Mouse (Mus musculus): ENCODE measurements at regions not wholly inside any gene's neighbourhood (a gene's known extent, or its start where the extent isn't known, plus 50 kb on each side); places are given as distances from the start of the nearest gene placed in this dataset.
"Not testable (repeated sequence)": the region's sequence is repeated elsewhere in the genome, so short reads cannot be mapped to it uniquely, and the experiment has no call there.

DNA sequence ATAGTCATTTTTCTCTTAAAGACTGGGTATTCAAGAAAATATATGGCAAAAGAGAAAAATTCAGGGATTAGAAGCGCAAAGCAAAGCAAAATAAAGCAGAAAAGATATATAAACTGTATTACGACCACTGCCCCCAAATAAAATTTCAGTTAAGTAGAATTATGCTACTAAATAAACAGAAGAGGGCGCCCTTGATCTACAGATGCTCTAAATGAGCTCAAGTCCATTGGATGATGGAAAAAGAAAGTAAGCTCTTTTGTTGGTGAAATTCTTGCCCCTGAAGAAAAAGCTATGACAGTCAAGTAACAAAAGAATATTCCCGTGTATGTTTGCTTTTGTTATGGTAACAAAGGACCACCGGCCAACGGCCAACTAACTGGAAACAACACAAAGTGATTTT, 165.5 kb upstream of the Stk26 start:
- peak; percentile 15 for DNase-seq (ENCODE audit: low spot score)

DNA sequence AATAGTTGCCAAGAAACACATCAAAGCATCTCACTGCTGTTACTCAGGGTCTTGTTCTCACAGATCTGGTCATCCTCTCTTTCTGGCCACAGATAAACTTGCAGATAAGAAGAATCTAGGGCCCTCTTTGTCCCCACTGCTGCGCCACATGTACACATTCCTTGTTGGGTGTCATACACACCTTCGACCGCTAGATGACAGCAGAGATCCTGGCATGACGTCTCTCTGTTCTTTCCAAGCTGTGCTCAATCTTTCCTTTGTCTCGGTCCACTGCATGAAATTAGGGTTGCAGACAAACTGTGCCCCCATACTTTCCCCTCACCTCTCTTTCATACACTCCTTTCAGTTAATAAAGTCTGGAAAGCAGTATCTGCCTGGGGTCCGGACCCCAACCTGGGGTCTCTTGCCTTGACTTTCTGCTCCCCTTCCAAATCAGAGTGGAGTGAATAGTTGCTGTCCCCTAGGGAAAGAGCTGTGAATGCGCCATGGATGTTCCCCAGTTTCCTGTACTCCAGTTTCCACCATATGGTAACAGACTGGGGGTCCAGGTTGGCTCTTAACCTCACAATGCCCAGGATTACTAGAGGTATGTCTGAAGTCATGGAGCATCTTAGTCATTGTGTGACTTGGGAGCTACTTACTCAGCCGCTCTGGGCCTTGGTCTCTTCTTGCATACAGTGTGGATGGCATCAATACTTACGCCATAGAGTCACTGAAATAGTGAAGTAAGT, 182.8 kb upstream of the Stk26 start:
- DNase-seq (ENCODE audit: low spot score), result peak; percentile 39

DNA sequence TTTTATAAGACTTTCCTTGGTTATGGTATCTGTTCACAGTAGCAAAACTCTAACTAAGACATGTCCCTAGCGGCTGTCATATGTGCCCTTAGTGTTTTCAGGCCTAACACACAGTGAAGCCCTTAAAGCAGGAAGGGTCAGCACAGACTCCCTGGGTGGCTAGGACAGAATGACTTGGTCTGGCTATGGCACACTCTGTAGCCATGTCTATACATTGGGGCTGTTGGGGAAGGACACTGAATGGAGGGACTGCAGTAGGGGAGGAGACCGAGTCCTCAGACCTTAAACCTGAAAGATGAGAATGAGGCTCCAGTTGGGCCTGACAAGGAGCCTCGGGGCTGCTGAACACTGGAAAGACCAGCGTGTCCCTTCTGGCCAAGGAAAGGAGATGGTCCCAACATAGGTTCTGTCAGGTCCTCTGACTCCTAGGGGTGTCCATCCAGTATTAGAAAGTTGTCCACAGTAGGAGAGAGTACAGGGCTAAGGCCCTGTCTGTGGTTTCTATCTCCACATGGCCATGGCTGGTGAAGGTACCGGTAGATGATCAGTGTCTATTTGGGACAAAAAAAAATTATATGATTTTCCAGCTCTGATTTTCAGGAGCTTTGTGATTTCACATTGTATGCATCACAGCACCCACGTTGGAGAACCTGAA, 183.5 kb upstream of the Stk26 start:
- no peak for DNase-seq (ENCODE audit: low spot score)

DNA sequence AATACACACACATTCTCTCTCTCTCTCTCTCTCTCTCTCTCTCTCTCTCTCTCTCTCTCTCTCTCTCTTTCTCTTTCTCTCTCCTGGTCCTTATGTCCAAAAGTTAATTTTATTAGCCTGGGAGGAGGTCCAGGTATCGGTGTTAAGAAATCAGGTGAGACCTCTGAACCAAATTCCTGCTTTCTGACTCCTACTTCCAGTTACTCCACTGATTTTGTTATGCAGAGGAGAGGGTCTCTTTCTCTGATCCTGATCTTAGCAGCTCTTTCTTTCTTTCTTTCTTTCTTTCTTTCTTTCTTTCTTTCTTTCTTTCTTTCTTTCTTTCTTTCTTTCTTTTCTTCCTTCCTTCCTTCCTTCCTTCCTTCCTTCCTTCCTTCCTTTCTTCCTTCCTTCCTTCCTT, 185.5 kb upstream of the Stk26 start:
- DNase-seq (ENCODE audit: low spot score), result not testable (repeated sequence)

DNA sequence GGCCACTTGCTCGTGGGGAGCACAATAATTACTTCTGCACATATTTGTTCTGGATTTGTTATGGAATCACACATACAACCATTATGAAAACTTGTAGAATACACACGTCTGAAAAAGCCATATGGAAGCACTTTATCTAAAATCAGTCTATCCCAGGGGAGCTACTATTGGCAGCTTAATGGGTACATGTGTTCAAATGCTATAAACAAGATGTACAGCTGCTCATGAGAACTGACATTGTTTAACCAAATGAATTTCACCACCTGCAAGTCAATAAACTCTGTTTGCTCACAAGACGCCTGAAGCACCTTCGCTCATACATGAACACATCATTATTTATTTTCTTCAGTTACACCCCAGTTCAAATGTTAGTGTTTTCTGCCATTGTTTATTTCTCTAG, 199.5 kb upstream of the Stk26 start:
- DNase-seq (ENCODE audit: low spot score), result no peak

DNA sequence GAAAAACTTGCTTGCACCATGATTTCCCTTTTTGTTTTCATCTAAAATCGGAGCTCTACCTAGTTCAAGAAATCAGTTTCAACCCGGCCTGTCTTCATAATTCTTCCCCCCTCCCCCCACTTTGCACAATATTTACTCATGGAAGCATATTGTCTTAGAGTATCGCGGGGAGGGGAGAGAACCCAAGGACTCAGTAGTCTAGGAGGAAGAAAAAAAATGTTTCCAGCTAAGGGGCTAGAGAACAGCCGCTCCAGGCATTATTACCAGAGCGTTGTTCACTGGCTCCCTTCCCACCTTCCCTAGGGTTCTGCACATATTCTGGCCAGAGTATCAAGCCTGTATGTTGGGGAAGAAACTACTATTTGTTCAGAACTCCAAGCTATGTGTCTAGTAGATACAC, 205.2 kb upstream of the Stk26 start:
- DNase-seq (ENCODE audit: low spot score), result no peak

DNA sequence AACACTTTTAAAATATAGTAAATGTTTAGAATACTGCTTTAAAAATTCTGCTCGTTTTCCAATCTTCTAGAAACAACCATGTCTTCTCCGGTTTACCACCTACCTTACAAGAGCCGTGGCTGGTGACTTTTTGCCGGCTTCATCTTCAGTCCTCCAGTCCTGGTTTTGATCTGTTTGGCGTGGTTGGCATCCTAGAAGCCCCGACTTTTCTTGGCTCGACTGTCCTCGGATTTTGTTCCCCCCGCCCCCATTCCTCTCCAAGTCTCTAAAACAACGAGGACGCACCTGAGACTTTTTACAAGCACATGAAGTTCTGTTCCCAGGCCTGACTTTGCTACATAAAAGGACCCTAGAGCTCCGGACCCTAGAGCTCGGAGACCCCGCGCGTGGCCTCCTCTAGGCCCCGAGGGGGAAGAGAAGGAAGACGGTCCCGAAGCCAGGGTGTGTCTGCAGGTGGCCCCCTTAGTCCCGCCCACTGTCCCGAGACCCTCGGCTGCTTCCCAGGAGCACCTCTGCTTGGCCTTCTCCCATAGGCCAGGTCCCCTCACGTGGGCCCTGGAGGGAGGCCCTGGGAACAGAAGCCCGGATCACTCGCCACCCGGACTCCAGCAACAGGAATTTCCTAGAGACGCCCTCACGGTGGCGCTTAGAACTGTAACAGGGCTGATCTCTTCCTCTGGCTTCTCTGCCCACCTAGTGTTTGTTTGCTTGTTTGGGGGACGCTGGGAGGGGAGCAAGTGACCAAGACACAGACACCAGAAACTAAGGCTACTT, 205.8 kb upstream of the Stk26 start:
- peak; percentile 75 for DNase-seq (ENCODE audit: low spot score)

DNA sequence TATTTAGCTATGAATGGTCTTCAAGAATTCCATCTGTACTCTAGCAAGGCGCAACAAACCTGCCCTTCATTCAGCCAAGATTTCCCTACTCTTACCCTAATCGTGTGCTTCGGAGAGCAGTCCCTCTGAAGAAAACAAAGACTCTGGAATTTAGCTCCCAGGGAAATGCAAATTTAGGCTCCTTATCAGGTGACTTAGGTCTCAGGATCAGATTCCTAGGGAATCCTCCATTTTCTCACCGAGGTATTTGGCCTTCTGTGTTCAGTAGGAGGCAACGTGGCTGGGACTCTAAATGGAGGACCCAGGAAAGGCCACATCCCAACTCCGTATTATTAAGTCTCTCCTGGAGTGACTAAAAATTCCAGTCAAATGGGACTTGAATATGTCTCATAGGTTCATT, 204.2 kb upstream of the Olfr1324 start:
- no peak for DNase-seq (ENCODE audit: low spot score)

DNA sequence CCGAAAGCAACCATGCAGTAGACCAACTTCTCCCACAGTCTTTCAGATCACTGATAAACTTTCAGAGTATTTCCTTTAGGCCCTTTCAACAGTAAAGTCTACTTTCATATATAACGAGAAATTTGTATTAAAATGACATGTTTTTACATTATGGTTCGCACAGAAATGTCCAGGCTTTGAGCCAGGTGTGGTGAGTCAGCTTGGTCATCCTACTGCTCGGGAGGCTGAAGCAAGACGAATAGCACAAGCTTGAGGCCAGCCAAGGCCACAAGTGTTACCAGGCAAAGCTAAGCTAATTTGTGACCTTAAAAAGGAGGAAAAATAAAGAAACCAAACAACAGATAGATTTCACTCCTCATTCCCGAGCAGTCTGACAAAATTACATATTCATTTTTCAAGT, 197.0 kb upstream of the Olfr1324 start:
- DNase-seq (ENCODE audit: low spot score), result no peak

DNA sequence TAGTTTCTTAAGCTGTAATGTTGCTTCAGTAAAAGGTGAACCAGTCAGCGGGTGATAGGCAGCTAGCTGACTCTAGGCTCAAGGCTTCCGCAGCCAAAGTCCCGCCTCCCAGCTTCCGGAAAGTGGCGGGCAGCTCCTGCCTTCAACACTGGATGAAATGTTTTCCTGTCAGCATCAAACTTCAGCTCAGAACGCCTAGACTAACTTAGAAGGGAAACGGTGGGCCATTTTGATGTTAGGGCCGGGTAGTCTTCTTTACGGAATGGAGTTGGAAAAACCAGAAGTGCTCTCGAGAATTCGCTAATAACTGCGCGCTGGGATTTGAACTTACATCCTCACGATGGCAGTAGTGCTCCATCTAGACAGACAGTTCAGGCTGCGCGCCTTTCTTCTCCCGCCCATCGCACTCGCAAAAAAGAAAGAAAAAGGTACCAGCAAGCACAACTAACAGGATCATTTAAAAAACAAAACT, 194.7 kb upstream of the Olfr1324 start:
- DNase-seq (ENCODE audit: low spot score), result no peak

DNA sequence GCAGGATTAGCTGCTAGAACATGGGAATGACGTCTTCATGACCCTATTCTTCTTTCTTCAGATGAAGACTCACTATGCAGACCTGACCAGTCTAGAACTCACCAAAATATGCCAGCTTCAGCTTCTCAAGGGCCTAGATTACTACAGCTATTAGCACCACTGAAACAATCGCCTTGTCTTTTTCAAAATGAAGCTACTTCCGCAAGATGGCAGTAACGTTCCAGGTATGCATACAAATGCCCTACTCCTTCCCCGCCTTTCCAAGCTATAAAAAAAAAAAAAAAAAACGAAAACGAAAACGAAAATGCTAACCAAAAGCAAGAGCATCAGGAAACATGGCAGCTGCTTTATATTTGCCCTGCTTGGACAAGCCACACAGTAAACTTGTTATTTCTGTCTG, 192.6 kb upstream of the Olfr1324 start:
- DNase-seq (ENCODE audit: low spot score), result no peak

DNA sequence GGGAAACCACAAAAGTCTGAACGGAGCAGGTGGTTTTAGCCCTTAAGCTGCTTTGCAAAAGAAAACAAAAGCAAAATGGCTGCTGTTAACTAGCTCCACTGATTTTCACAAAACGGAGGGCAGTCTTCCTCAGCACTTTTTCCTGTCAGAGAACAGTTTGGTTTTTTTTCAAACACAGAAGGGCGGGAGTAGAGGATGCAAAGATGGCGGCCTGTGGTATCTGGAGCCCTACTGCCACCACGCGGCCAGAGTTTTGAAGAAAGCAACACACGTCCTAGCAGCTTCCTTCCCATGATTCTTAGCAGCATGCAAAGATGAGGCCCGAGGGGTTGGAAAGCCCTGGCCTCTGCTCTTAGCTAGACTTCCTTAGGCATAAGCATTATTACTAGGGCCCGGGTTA, 191.6 kb upstream of the Olfr1324 start:
- DNase-seq (ENCODE audit: low spot score), result no peak

DNA sequence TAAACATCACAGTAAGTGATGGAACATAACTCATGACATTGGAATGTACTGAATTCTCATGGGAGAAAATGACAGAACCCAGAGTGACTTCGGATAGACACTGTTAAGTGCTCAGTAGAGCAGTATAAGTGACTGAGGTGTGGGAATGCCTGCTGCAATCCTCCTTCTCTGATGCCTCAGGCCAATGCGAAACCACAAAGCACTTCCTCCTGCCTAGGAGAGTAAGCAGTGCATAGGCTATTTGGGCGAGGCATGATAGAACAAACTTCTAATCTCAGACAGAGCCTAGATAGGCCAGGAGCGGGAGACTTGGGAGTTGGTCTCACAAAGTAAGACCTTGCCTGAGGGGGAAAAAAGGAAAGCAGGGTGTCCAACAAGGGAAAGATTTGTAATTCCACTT, 190.6 kb upstream of the Olfr1324 start:
- no peak for DNase-seq (ENCODE audit: low spot score)

DNA sequence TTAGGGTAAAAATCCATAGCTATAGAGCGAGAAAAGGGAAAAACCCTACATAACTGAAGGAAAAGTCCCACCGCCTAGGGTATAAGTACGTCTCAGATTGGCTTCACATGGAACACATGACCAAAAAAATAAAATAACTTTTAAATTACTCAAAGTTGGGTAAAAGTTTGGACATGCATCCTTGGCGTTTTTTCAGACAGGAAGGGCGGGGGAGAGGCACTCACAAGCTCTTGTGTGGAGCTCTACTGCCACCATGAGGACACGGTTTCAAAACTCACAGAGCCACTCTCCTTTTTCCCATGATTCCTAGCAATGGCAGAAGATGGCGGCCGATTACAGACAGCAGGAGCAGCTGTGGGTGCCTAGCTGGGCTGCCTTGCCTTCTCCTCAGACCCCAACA, 188.6 kb upstream of the Olfr1324 start:
- not testable (repeated sequence) for DNase-seq (ENCODE audit: low spot score)

DNA sequence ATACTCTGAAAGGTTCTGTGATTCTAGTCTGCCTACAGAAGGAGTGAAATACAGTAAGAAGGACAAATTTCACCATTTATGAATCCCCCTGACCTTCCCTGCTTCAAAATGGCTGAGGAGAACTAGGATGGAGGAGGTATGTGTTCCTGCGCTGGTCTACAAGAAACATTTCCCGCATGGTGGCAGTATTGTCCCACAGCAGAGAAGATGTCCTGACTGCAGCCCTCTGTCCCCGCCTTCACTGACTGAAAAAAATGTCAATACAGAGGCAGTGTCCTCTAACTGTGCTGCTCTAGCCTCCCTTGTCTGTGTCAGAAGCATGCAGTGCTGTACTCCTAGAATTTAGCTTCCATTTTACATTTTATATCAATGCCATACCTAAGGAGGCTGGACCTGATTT, 186.6 kb upstream of the Olfr1324 start:
- DNase-seq (ENCODE audit: low spot score), result not testable (repeated sequence)

DNA sequence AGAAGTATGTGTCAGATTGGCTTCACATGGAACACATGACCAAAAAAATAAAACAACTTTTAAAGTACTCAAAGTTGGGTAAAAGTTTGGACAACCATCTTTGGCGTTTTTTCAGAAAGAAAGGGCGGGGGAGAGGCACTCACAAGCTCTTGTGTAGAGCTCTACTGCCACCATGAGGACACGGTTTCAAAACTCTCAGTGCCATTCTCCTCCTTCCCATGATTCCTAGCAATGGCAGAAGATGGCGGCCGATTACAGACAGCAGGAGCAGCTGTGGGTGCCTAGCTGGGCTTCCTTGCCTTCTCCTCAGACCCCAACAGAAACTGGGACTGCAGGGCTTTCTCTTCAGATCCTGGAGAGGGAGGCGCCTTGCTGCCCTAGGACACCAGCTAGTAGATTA, 186.1 kb upstream of the Olfr1324 start:
- not testable (repeated sequence) for DNase-seq (ENCODE audit: low spot score)

DNA sequence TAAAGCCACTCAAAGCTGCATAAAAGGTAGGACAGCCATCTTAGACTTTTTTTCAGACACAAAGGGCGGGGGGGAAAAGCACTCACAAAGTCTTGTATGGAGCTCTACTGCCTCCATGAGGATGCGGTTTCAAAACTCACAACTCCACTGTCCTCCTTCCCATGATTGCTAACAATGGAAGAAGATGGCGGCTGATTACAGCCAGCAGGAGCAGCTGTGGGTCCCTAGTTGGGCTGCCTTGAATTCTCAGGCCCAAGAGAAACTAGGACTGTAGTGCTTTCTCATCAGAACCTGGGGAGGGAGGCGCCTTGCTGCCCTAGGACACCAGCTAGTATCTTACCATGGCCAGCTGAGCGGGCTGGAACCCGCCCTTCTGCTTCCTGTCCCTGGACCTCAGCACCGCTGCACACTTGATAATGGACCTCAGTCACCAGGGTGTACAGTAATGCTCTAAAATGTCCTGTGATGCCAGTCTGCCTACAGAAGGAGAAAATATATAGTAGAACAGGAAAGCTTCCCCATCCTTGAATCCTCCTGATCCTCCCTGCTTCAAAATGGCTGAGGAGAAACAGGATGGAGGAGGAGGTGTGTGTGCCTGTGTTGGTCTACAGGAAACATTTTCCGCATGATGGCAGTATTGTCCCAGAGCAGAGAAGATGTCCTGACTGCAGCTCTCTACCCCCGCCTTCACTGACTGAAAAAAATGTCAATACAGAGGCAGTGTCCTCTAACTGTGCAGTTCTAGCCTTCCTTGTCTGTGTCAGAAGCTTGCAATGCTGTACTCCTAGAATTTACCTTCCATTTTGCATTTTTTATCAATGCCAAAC, 183.7 kb upstream of the Olfr1324 start:
- no peak for DNase-seq (ENCODE audit: low spot score)

DNA sequence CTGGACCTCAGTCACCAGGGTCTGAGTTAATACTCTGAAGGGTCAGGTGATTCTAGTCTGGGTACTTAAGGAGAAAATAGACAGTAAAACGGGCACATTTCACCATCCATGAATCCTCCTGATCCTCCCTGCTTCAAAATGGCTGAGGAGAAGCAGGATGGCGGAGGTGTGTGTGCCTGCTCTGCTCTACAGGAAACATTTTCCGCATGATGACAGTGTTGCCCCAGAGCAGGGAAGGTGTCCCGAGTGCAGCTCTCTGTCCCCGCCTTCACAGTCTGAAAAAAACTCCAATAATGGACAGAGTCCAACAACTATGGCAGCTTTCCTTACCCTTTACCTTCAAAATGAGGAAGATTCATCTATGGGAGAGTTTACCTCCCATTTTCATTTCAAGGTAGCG, 179.8 kb upstream of the Olfr1324 start:
- not testable (repeated sequence) for DNase-seq (ENCODE audit: low spot score)

DNA sequence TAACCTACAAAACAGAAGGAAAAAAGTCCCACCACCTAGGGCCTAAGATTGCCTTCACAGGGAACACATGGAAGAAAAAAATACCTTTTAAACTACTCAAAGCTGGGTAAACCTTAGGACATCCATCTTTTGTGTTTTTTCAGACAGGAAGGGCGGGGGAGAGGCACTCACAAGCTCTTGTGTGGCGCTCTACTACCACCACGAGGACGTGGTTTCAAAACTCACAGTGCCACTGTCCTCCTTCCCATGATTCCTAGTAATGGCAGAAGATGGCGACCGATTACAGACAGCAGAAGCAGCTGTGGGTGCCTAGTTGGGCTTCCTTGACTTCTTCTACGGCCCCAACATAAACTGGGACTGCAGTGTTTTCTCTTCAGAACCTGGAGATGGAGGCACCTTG, 179.3 kb upstream of the Olfr1324 start:
- no peak for DNase-seq (ENCODE audit: low spot score)

DNA sequence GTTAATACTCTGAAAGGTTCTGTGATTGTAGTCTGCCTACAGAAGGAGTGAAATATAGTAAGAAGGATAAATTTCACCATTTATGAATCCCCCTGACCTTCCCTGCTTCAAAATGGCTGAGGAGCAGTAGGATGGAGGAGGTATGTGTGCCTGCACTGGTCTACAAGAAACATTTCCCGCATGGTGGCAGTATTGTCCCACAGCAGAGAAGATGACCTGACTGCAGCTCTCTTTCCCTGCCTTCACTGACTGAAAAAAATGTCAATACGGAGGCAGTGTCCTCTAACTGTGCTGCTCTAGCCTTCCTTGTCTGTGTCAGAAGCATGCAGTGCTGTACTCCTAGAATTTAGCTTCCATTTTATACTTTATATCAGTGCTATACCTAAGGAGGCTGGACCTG, 177.2 kb upstream of the Olfr1324 start:
- DNase-seq (ENCODE audit: low spot score), result not testable (repeated sequence)

DNA sequence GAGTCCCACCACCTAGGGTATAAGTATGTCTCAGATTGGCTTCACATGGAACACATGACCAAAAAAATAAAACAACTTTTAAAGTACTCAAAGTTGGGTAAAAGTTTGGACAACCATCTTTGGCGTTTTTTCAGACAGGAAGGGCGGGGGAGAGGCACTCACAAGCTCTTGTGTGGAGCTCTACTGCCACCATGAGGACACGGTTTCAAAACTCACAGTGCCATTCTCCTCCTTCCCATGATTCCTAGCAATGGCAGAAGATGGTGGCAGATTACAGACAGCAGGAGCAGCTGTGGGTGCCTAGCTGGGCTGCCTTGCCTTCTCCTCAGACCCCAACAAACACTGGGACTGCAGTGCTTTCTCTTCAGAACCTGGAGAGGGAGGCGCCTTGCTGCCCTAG, 176.7 kb upstream of the Olfr1324 start:
- not testable (repeated sequence) for DNase-seq (ENCODE audit: low spot score)

DNA sequence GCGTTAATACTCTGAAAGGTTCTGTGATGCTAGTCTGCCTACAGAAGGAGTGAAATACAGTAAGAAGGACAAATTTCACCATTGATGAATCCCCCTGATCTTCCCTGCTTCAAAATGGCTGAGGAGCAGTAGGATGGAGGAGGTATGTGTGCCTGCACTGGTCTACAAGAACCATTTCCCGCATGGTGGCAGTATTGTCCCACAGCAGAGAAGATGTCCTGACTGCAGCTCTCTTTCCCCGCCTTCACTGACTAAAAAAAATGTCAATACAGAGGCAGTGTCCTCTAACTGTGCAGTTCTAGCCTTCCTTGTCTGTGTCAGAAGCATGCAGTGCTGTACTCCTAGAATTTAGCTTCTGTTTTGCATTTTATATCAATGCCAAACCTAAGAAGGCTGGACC, 174.6 kb upstream of the Olfr1324 start:
- not testable (repeated sequence) for DNase-seq (ENCODE audit: low spot score)
